Mouse (Mus musculus) hindbrain, embryonic 14.5 days (tissue): ENCODE data around the gene Hmg20b. TPM values are rescaled to one million over a fixed set of nuclear protein-coding genes. Genes with fewer than 3 reads are reported as not detected.

Experiments
- ATAC-seq: fragments of 200-750 bp; cut with Nextera tagmentation; 2 replicates; pipeline ENCODE4 v1.8.0; 2017; ENCODE audit warnings: moderate number of reproducible peaks, mild to moderate bottlenecking, moderate TSS enrichment, moderate library complexity; ENCODE audit not compliant: low FRiP score
- DNase-seq: peaks from one replicate; pipeline ENCODE4 v3.0.0-alpha.2; 2015; ENCODE audit warnings: low spot score
- H3K27ac ChIP-seq: fragments of 300-500 bp; sonication (generic); 2 replicates; pipeline ENCODE4 v1.5.1; 2014; ENCODE audit warnings: mild to moderate bottlenecking, moderate library complexity
- H3K27me3 ChIP-seq: fragments of 300-500 bp; sonication (generic); 2 replicates; pipeline ENCODE4 v1.6.1; 2014; ENCODE audit warnings: mild to moderate bottlenecking, low read length, mixed read lengths; ENCODE audit not compliant: control insufficient read depth, insufficient read depth
- H3K36me3 ChIP-seq: fragments of 300-500 bp; sonication (generic); replicated peaks from 2 replicates; pipeline ENCODE4 v1.6.1; 2014; ENCODE audit not compliant: control insufficient read depth, insufficient read depth
- H3K4me1 ChIP-seq: fragments of 300-500 bp; sonication (generic); replicated peaks from 2 replicates; pipeline ENCODE4 v1.6.1; 2014; ENCODE audit warnings: antibody characterized with exemption, low read length, mixed read lengths; ENCODE audit not compliant: control insufficient read depth, insufficient read depth
- H3K4me2 ChIP-seq: fragments of 300-500 bp; sonication (generic); replicated peaks from 2 replicates; pipeline ENCODE4 v1.6.1; 2014; ENCODE audit warnings: mild to moderate bottlenecking, moderate library complexity
- H3K4me3 ChIP-seq: fragments of 300-500 bp; sonication (generic); replicated peaks from 2 replicates; pipeline ENCODE4 v1.5.1; 2014; ENCODE audit warnings: mild to moderate bottlenecking, low read length
- H3K9ac ChIP-seq: fragments of 300-500 bp; sonication (generic); 2 replicates; pipeline ENCODE4 v1.6.1; 2014
- H3K9me3 ChIP-seq: fragments of 300-500 bp; sonication (generic); 2 replicates; pipeline ENCODE4 v1.6.1; 2016; ENCODE audit warnings: low read length; ENCODE audit not compliant: control insufficient read depth
- WGBS: fragments of 180-500 bp; shearing (Covaris S2); extraction: QIAGEN DNeasy Blood & Tissue Kit; methylation state at CpG from one replicate; pipeline ENCODE4 v1.1.7; 2014; 5-methylcytosine and 5-hydroxymethylcytosine counted together
- microRNA-seq: library from miRNA; unstranded; fragments of <30 nt; microRNA quantifications from one replicate; pipeline ENCODE4, GENCODE M21; 2016
- polyA plus RNA-seq: library from polyadenylated mRNA; unstranded; fragments of >200 nt; fragmentation: Nextera tagmentation; extraction: Ambion mirVana; gene quantifications from 2 replicates; pipeline ENCODE4 v1.2.1, GENCODE M21; 2014

The Hmg20b gene
- polyA plus RNA-seq, 1 experiment from 2014 or later: 34.0 TPM

DNA sequence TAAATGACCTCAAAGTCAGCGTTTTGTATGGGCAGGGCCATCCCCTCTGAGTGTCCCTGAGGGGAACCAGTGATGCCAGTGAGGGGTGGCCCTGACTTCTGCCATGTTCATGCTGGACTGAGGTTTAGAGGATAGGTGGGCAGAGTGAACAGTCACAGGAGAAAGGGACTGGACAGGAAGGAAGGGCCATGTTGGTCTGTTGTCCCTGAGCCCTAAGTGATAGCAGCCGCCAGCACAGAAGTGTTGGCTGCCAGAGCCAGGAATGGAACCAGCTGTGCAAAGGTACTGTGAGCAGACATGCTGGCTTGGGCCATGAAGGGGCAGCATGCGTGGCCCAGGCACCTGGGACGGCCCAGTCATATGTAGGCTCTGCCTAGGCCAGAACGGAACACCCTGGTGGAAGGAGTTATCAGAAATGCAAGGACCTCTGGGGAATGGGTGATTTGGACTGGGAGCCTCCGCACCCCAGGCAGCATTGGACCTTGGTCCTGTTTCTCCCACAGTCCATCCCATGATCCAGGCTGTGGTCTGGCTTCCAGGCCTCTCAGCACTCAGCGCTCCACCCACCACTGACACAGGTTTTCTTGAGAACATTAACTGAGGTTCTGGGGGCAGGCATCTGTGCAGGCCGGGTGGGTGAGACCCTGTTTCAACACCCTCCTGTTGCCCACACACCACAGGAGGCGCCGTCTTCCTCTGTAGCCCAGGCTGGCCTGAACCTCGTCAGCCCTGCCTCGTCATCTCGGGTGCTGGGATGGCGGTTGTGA is 50.5 kb downstream of the Hmg20b start:
- H3K4me2 ChIP-seq: no peak overlapping the region
- H3K4me1 ChIP-seq: peaks cover 6% of the 10 kb centered on the region
- no peak for ATAC-seq
- DNase-seq: no peak
- no peaks in the 10 kb centered on the region for H3K27me3 ChIP-seq
- whole genome bisulfite sequencing: 89% methylated on average over 14 of the region's 14 CpGs
- no peak overlapping the region for H3K4me3 ChIP-seq
- no peaks in the 10 kb centered on the region for H3K9me3 ChIP-seq
- H3K9ac ChIP-seq: no peak overlapping the region
- no peak overlapping the region for H3K27ac ChIP-seq
- H3K36me3 ChIP-seq: no peaks in the 10 kb centered on the region

DNA sequence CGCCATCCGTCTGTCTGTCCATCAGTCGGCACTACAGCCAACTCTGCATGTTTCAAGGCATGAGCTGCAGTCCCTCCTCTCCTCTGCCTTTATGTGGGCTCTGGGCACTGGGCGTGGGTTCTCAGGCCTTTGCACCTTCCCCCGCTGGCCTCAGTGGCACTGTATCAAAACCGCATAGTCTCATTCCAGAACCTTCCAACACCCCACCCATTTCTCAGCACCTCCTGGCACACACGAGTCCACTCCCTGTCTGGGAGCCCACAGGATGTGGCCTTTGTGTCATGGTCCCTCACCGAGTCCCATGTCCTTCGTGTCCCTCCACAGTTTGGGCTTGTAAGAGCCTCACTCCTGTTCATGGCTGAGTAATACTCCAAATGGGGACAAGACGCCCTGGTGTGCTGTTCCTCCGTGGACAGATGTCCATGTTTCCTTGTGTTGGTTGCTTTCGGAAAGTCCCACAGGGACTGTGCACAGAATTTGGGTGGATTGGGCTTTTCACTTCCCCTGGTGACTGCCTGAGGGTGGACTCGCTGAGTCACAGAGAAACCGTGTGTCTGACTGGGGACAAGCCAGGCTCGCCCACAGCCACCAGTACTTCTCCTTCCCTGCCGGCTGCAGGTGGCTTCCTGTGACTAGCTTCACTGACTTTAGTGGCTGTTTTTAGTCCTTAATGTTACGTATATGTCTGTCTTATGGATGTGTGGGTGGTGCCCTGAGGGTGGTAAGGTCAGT is 51.7 kb downstream of the Hmg20b start:
- H3K9ac ChIP-seq: no peak overlapping the region
- peaks cover 17% of the 10 kb centered on the region for H3K4me1 ChIP-seq
- ATAC-seq: no peak
- H3K27me3 ChIP-seq: no peaks in the 10 kb centered on the region
- WGBS: 94% methylated on average over 17 of the region's 17 CpGs
- H3K36me3 ChIP-seq: no peaks in the 10 kb centered on the region
- no peak overlapping the region for H3K4me3 ChIP-seq
- no peak for DNase-seq
- H3K9me3 ChIP-seq: no peaks in the 10 kb centered on the region
- H3K27ac ChIP-seq: no peak overlapping the region
- no peak overlapping the region for H3K4me2 ChIP-seq

DNA sequence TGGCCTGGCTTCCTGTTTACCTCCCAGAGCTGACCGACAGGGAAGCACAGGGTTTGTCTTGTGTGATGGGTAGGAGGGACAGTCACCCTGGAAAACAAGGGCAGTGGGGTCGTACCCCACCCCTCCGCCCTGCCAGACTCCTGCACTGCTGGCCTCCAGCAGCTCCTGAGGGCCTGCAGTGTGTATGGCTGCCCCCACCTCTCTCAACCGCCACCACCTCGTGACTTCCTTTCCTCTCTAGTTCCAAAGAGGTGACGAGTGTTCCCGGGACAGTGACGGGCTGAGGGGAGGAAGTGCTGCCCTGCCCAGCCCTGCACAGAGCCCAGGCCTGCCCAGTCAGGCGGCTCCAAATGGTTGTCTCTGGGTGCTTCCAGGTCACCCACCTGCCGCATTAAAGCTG is 52.4 kb downstream of the Hmg20b start:
- ATAC-seq: no peak
- WGBS: 80% methylated on average over 10 of the region's 10 CpGs
- H3K9me3 ChIP-seq: no peaks in the 10 kb centered on the region

DNA sequence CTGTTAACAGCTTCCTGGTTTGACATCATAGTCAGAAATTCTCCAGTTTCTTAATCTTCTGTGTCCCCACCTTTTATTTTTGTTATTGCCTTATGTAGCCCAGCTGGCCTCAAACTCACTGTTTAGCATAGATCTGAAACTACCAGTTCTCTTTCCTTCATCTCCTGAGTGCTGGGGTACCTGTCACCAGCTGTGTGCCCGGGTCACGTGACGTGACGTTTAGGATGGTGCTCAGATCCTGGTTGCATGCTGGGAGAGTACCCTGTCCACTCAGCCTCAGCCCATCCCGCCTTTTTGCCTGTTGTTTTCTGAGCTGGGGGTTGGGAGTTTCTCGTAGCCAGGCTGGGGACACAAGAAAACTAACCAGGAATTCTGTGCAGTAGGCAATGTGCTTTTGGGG is 53.0 kb downstream of the Hmg20b start:
- DNase-seq (no peak), ATAC-seq (no peak)
- Histone ChIP-seq H3K4me2 (no peak overlapping the region), H3K9ac (no peak overlapping the region), H3K27ac (no peak overlapping the region), H3K36me3 (no peaks in the 10 kb centered on the region), H3K27me3 (no peaks in the 10 kb centered on the region), H3K4me3 (no peak overlapping the region), H3K4me1 (peaks cover 17% of the 10 kb centered on the region), H3K9me3 (no peaks in the 10 kb centered on the region)
- 85% methylated on average over 6 of the region's 6 CpGs for WGBS

More for the DNA sequence above, 52.4 kb downstream of the Hmg20b start:
- H3K36me3 ChIP-seq: no peaks in the 10 kb centered on the region
- H3K4me2 ChIP-seq: no peak overlapping the region
- H3K27me3 ChIP-seq: no peaks in the 10 kb centered on the region
- peaks cover 17% of the 10 kb centered on the region for H3K4me1 ChIP-seq
- no peak overlapping the region for H3K9ac ChIP-seq
- H3K4me3 ChIP-seq: no peak overlapping the region
- 0 out of 2 replicates have a peak overlapping the region, but pooled peaks have one; percentile 9 for H3K27ac ChIP-seq
- DNase-seq: no peak

Small RNA genes within 50 kb of the gene (microRNA-seq; reads per million reads assigned to microRNA genes)
- gene Mir6913: not detected

Other genes starting within 250 kb of the Hmg20b start
- gene Map2k2, start 244.6 kb downstream of the Hmg20b start, polyA plus RNA-seq: 222 and 230 TPM in 2 replicates
- 12.4 and 14.4 TPM in 2 replicates for gene Zbtb7a, start 215.3 kb downstream of the Hmg20b start, polyA plus RNA-seq
- 43.7 and 48.3 TPM in 2 replicates for gene Pias4, start 182.6 kb downstream of the Hmg20b start, polyA plus RNA-seq
- gene Eef2, start 173.8 kb downstream of the Hmg20b start, polyA plus RNA-seq: 413 and 447 TPM in 2 replicates
- 68.2 and 76.7 TPM in 2 replicates for gene Dapk3, start 167.5 kb downstream of the Hmg20b start, polyA plus RNA-seq
- gene 4930442H23Rik, start 166.6 kb downstream of the Hmg20b start, polyA plus RNA-seq: 0.33 TPM in 1 of 2 replicates, not detected in the other
- 0.14 TPM in 1 of 2 replicates, not detected in the other for gene Nmrk2, start 148.4 kb downstream of the Hmg20b start, polyA plus RNA-seq
- gene Atcay, start 119.6 kb downstream of the Hmg20b start, polyA plus RNA-seq: 80.2 and 83.1 TPM in 2 replicates
- 24.2 and 25.4 TPM in 2 replicates for gene Zfr2, start 117.3 kb downstream of the Hmg20b start, polyA plus RNA-seq
- 30.2 and 37.0 TPM in 2 replicates for gene Matk, start 97.5 kb downstream of the Hmg20b start, polyA plus RNA-seq
- 136 and 142 TPM in 2 replicates for gene Mrpl54, start 83.5 kb downstream of the Hmg20b start, polyA plus RNA-seq
- gene Apba3, start 83.5 kb downstream of the Hmg20b start, polyA plus RNA-seq: 26.4 and 31.5 TPM in 2 replicates
- 3.9 and 6.0 TPM in 2 replicates for gene Tjp3, start 58.9 kb downstream of the Hmg20b start, polyA plus RNA-seq
- 137 and 151 TPM in 2 replicates for gene Pip5k1c, start 57.5 kb downstream of the Hmg20b start, polyA plus RNA-seq
- gene Cactin, start 29.4 kb downstream of the Hmg20b start, polyA plus RNA-seq: 18.7 and 20.6 TPM in 2 replicates
- 4.3 and 5.4 TPM in 2 replicates for gene Tbxa2r, start 21.7 kb downstream of the Hmg20b start, polyA plus RNA-seq
- gene Gipc3, start 7.2 kb downstream of the Hmg20b start, polyA plus RNA-seq: not detected in 2 replicates
- 7.8 and 10.0 TPM in 2 replicates for gene Mfsd12, start 7.0 kb upstream of the Hmg20b start, polyA plus RNA-seq
- 0.30 and 0.59 TPM in 2 replicates for gene 4930404N11Rik, start 15.3 kb upstream of the Hmg20b start, polyA plus RNA-seq
- 119 and 125 TPM in 2 replicates for gene Fzr1, start 28.0 kb upstream of the Hmg20b start, polyA plus RNA-seq
- 68.9 TPM in 2 replicates for gene Dohh, start 33.9 kb upstream of the Hmg20b start, polyA plus RNA-seq
- gene Gm48551, start 34.0 kb upstream of the Hmg20b start, polyA plus RNA-seq: 5.5 and 5.7 TPM in 2 replicates
- 1.9 and 2.2 TPM in 2 replicates for gene Gm48552, start 38.5 kb upstream of the Hmg20b start, polyA plus RNA-seq
- gene Smim24, start 42.6 kb upstream of the Hmg20b start, polyA plus RNA-seq: 0.84 and 1.3 TPM in 2 replicates
- gene Nfic, start 105.2 kb upstream of the Hmg20b start, polyA plus RNA-seq: 17.3 and 25.8 TPM in 2 replicates
- 46.6 and 55.9 TPM in 2 replicates for gene Celf5, start 132.2 kb upstream of the Hmg20b start, polyA plus RNA-seq
- gene Ncln, start 145.9 kb upstream of the Hmg20b start, polyA plus RNA-seq: 53.8 and 59.0 TPM in 2 replicates
- gene S1pr4, start 149.7 kb upstream of the Hmg20b start, polyA plus RNA-seq: 0.70 and 0.81 TPM in 2 replicates
- gene Gna15, start 173.7 kb upstream of the Hmg20b start, polyA plus RNA-seq: 1.1 and 1.2 TPM in 2 replicates
- gene Gna11, start 194.7 kb upstream of the Hmg20b start, polyA plus RNA-seq: 87.5 and 95.5 TPM in 2 replicates
- gene Aes, start 209.0 kb upstream of the Hmg20b start, polyA plus RNA-seq: 524 and 550 TPM in 2 replicates
- gene Tle2, start 224.1 kb upstream of the Hmg20b start, polyA plus RNA-seq: 24.5 and 29.7 TPM in 2 replicates